Mouse (Mus musculus): ENCODE measurements around the gene Fam129a.
A peak's percentile ranks its signal among the peaks of the same experiment; 100 is the strongest.
"Not testable (repeated sequence)": the region's sequence is repeated elsewhere in the genome, so short reads cannot be mapped to it uniquely, and the experiment has no call there.

Gene Fam129a

DNA sequence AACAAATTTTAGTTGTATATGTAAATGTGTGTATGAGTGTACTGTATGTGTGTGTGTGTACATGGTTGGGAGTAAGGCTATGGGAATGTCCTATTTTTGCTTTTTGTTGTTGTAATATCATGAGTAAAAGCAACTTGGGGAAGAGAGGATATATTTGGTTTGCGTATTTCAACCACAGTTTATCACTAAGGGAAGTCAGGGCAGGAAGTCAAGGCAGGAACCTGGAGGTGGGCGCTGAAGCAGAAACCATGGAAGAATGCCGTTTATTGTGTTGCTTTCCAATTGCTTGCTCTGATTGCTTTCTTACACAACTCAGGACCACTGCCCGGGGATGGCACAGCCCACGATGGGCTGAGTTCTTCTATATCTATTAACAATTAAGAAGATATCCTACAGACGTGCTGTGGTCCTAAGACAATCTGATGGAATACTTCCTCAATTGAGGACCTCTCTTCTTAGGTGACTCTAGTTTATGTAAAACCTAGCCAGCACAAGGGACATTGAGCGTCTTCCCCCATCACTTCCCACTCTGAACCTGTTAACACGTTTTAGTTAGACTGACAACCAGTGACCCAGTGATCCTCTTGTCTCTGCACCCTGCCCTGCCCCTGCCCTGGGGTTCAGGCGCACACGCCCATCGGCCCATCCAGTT, 13.7 kb downstream of the Fam129a start:
- no peak for DNase-seq

DNA sequence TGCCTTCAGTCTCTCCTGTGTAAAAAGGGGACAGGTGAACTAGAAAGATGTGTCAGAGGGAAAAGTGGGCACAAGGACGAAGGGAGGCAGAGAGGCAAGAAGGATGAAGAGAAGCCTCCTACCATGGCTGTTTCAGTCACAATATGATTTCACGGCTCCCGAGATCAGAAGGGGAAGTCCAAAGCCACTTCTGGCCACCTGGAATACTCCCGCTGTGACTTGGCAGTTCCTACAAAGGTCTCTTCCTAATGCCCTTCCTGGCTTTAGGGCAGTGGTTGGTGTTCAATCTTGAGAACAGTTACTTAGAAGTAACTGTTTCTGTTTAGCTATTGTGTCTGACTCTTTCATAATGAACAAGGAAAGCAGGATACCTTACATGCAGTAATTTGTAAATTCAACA, 14.7 kb downstream of the Fam129a start:
- DNase-seq, result no peak

DNA sequence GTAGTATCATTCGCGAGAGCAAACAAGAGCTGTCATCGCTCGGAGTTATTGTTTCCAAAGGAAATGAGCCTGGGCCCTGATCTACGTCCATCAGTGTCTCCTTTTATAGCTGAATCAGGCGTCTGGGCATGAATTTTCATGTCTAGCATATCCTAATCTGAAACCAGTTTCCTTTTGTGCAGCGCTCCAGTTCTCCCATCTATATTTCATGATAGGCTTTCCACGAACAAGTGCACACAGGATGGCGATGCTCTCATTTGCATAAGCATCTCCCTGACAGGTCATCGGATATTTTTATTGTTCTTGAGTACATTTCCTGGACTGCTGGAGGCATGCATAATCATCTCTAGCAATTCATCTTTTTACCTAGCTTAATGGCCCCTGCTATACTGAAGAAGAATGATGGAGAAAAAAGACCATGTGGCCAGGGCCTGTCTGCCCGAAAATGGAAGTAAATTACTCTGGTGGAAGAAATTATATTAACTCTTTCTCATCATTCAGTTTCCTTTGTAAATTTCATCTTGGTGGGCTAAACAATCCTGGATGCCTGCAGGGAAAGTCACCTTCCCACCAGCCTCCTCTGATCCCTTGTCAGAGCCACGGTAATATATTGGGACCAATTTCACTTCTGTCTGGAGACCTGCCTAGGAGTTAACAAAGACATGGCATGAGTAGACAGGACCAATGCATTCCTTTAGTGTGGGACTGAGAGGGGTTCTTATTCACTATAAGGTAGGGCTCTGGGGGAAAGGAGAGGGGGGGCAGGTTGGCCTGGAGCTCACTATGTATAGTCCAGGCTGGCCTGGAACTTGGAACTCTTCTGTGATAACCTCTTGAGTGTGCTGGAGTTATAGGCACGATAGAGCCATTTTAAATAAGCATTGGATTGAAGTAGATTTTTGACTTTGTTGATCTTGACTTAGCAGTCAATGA, 21.4 kb downstream of the Fam129a start:
- DNase-seq, result no peak

DNA sequence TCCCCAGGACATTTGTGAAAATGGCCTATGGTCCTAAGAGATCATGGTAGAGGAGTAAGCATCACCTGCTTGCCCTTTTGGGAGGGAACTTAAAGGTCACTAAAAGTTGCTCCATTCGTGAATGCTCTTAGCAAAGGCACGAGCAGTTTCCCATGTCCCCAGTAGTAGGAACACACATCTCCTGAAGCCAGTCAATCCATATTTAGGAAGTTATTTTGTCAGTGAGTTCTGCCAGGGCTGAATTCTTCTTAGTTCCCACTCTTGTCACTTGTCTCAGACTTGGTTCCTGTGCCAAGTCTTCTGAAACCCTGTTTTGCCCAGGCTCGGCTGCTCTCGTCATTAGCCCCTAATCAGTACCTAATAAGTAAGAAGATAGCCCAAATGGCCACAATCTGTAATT, 23.9 kb downstream of the Fam129a start:
- DNase-seq, result no peak

DNA sequence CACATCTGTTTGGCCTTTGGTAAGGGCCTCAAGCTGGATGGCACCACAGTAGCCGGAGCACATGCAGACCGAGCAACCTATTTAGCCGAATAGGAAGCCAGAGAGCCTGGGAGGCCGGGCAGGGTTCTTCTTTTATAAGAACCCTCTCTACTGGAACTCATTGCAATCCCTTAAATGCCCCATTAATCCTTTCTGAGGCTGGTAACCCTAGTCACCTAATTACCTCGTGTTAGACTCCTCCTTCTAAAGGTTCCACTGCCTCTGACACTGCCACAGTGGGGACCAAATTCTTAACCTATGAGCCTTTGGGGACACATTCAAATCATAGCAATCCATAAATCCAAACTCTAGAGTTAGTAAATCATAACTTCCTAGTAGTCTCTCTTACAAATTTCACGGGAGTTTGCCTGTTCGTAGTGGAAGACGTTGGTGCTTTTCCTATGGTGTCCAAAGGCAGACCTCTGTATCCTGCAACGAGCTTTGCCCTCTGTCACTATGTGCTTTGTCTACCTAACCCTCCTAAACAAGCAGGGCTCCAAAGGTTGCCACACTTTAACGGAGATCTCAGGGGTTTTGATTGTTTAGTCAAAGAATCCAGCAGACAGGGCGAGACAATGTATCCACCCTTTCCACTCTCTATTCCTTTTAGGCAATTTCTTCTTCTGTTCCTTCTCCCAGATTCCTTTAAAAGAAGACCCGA, 24.8 kb downstream of the Fam129a start:
- DNase-seq, result no peak

DNA sequence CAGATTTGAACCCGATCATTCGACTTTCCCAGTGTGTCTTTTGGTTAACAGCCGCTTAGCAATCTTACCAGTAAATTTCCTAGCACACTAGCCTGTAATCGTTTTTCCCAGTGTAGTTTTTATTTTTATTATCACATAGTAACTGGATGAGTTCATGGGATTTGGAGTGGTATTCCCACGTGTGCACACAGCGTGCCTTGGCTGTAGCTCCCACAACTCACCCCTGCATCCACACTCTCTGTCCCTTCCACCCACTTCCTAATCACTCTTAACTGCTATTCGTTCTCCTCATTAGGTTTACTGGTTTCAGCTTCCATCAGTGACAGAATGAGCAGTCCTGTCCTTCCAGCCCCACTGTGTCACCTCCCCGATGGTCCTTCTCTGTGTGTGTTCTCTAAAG, 25.6 kb downstream of the Fam129a start:
- no peak for DNase-seq

DNA sequence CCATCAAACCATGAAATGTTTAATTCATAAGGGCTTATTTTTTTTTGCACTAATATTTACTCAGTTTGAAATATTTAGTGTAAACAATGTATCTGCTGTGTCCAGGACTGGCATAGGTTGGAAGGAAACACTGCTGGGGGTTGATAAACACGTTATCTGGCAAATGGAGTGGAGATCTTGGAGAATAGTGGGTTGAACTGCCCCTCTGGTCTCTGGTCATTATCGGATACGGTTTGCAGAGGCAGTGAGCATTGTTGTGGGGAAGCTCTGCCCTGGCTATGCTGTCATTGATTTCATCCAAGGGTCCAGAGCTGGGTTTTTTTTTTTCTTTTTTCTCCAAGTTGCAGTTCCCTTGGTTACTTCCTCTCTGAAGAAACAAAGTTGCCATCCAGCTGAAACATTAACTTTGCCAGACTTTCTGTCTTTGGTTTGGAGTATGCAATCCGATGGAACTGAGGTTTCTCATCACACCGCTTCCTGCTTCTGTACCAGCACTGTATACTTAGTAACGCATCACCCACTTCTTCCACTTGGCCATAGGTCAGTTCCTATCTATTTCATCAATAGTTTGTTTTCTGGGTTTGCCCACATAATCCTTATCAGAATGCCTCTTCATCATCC, 26.8 kb downstream of the Fam129a start:
- no peak for DNase-seq

DNA sequence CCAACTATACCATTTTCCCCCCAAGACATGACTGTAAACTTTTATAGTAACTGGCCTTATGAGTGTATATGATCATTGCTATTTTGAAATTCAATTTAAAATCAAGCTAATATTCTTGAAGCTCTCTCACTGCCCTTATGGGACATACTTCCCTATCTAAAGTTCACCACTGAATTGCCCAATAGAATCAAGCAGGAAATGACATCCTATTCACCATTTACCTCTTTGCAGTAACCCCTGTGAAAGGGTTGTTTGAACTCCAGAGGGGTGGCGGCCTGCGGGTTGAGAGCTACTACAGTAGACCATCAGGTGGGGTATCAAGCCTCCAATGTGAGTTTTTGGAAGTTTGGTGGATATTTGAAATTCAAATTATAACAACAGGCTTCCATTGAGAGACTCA, 27.9 kb downstream of the Fam129a start:
- DNase-seq, result no peak

DNA sequence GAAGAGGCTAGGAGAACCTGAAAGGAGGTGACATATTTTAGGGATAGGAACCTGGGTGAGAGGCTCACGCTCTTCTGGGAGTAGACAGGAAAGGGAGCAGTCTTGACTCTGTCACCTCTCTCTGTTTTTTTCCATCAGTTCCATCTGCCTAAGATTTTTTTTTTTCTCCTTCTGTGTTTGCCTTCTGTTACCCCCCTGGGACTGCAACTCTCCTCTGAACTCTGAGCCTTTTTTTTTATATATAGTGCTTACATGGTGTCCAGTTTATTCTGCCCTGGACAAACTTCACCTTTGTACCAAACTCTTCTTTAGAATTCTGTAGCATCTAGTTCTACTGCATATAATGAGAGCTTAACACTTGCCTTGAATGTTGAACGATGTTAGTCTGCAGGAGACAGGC, 33.3 kb downstream of the Fam129a start:
- no peak for DNase-seq

DNA sequence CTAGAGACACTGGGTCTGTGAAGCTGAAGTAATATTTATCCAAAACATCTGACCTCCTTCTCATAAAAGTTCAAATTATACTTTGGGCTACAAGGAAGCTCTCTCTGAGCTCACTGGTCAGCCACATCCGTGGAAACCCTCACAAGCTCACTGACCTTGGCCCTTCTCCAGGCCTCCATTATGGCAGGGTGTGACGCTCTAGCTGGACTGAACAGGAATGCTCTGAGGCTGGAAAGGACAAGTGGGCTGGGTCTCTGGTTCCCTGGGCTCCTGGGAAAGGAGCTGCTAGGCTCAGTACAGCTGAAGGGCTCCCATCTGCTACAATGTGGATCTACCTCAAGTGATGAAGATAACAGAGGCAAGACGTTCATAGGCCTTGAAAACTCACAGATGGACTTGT, 37.0 kb downstream of the Fam129a start:
- DNase-seq, result not testable (repeated sequence)

DNA sequence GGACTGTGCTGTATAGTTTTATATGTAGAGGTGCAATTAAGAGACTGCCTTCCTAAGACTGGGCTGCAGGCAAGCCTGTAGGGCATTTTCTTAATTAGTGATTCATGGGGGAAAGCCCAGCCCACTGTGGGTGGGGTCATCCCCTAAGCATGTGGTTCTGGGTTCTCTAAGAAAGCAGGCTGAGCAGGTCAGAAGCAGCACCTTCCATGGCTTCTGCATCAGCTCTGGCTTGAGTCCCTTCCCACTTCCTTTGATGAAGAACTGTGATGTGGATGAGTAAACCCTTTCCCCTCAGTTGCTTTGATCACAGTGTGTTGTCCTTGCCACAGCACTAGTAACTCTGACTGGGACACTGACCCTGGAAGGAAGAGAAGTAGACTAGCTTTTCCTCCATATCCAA, 39.6 kb downstream of the Fam129a start:
- no peak for DNase-seq

DNA sequence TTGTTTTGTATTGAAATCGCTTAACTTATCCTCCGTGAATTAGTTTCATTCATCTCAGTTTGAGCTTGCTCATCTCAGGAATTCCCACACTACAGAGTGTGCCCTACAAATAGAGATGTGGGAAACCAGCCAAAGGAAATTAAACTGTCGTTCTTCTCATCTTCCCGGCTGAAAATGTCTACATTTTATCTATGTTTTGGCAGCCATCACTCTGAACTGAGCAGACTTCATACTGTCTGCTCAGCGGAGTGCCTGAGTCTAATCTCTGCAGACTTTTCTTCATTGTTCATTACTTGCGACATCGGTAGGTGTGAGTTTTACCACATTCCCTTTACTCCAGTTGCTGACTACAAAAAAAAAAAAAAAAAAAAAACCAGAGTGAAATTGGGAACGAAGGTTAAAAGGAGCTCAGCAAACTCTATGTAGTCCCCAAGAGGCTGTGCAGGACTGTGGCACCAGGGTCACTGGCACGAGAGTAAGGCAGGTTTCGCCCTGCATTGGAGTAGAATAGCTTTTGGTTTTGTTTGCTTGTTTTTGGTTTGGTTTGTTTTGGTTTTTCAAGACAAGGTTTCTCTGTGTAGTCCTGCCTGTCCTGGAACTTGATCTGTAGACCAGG, 43.4 kb downstream of the Fam129a start:
- DNase-seq, result no peak

DNA sequence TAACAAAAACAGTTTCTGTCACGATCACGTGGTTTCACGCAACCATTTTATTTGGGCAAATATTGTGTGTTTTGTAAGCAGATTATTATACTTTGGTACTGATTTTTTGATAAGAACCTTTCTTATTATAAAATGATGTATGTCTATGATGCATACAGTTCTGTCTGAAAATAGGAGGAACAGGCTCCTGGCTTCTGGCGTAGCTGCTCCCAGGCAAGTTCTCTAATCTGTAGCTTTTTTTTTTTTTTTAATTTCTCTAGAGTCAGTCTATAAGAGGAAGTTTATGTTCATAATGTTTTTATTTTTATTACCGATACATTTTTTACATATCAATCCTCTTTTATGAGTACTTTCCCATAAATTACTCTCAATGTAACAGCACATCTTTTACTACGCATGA, 44.6 kb downstream of the Fam129a start:
- DNase-seq, result no peak

DNA sequence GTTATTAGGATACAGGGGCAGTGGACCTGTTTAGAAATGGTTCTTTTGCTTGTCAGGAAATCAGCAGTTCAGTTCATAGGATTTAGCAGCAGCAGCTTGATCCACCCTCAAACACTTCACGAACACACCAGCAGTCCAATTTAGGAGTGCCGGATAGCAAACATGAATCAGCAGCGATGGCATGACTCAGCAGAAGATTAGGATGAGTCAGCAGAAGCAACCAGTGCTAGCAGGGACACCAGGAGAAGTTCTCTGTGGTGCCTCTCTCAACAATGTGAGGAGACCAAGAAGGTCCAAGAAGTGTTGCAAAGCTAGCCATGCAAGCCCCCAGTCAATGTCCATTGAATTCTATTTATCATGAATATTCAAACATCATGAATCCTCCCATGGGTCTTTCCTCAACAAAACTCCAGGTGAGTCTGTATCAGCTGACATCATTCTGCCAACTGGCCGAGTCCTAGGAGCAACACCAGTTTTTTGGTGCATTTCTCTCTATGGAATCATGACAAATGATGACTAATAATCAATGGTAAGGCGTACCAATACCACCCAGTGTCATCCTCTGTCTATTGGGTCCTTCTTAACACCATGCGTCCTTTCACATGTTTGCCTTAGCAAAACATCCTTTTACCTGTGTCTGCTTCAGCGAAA, 45.7 kb downstream of the Fam129a start:
- DNase-seq, result no peak

DNA sequence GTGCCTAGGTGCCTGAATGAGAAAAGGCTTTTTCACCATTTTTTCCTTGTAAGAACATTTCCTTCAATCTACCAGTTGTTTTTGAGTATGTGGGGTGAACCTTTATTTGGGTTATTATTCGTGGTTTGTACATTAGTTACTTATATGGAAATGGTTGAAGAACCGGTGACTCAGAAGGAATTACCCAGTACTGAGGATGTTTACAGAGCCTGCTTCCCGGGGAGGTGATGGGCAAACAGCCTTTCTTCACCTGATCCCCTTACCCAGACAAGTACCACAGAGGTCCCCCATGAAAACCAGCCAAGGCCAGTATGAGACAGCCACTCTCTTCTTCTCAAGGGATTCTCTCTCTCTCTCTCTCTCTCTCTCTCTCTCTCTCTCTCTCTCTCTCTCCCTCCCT, 47.3 kb downstream of the Fam129a start:
- no peak for DNase-seq

DNA sequence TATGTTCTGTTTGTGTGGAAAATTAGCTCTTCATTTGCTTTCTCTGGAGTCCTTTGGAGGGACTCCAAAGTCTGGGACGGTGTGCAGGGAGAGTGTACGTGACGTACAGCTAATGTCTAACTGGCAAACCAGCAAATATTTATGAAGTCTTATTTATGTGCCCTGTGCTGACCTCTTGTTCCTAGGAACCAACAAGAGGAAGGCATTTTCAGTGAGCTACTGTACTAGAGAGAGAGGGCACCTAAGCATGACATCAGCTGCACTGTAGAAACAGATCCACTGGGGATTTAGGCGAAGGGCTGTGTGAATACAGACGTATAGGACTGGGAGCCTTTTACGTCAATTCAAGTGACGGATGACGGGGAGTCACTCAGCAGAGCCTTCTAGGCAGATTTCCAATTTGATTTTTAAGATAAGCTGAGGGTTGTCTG, 48.3 kb downstream of the Fam129a start:
- DNase-seq, result no peak

DNA sequence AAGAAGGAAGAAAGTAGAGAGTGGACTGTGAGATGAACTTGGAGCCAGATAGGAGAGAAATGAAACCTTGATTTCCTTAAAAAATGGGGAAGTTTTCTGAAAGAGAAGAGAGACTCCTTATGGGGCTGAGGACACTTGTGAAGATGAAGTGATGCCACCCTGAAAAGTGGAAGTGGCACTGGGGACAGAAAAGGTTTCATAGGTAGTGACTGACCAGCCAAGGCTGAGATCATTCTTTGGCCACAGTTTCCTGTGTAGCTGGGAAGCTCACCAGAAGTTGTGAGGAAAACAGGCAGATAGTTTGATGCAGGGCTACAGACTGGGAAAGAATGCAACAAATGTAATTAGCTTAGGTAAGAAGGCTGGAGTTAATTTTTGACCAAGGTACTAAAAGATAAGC, 49.7 kb downstream of the Fam129a start:
- peak; percentile 52 for DNase-seq

DNA sequence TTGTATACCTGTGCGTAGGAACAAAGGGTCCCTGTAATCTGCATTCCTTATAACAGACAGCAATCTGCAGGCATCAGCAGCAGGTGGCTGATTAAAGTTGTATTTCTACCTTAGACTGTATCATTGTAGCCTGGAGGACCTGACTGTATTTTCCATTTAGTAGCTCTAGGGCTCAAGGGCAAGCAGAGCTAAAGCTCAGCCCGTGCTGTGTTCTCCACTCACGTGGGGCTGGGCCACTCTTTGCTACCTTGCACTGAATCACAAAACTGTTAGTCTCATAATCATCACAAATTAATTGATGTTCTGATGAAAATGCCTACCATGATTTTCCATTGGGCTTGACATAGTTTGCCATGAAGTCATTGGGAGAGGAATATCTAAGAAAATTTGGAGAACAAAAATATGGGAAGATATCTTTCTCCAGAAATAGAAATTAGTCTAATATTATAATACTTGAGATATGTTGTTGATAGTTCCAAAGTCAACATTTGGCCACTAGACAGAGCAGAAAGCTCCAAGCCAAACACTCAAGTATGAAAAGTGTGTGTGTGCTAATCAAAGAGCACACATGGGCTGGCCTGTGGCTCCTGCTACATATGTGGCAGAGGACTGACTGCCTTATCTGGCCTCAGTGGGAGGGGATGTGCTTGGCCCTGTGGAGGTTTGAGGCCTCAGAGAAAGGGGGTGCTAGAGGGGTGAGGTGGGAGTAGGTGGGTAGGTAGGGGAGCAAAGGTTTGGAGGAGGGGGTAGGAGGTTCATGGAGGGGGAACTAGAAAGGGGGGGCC, 53.6 kb downstream of the Fam129a start:
- no peak for DNase-seq

DNA sequence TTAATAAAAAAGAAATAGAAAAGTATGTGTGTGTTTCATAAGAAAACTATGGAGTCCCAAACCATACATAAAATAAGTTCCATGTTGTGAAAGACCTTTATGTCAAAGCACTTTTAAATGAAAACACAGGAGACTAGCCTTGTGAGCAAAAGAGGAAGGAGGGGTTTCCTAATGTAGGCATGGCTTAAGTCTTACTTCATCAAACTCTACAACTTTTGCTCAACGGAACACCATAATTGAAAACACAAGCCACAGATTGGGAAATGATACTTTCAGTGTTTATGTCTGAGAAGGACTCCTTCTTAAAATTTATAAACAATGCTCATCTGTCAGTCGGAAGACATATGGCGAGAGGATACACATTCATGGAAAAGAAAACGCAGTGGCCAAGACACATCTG, 54.3 kb downstream of the Fam129a start:
- DNase-seq, result no peak

DNA sequence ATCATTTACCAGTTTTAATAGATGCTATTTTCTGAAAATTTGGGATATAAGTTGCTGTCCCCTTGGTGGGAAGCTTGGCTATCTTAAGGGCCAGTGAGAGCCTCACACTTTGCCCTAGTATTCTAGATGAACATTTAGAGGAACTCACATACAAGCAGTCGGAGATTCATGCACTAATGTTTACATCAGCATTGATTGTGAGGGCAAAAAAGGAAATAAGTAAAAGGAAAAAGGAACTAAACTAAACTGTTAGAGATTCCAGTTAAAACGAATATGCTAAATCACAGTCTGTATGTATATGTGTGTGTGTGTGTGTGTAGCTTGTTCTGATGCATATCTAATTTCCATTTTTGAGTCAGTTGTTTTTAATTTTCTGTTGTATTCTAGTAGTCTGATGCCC, 54.7 kb downstream of the Fam129a start:
- no peak for DNase-seq

DNA sequence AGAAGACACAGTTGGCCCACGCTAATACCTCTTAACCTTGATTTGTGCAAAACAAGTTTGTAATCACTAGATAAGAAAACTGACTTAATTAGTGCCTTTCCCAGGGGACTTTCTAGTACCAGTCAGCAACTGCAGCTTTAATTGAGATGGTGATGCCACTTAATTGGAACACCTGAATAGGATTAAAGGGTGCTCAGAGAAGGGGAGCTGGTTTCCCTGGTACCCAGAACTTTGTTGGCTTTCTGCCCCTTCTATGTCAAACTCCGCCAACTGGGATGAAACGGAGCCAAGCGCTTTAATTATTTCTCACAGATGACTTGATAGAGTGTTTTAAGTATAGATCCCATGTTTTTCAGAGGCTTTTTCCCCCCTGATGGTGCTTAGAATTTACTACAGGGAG, 55.6 kb downstream of the Fam129a start:
- DNase-seq, result peak; percentile 5

DNA sequence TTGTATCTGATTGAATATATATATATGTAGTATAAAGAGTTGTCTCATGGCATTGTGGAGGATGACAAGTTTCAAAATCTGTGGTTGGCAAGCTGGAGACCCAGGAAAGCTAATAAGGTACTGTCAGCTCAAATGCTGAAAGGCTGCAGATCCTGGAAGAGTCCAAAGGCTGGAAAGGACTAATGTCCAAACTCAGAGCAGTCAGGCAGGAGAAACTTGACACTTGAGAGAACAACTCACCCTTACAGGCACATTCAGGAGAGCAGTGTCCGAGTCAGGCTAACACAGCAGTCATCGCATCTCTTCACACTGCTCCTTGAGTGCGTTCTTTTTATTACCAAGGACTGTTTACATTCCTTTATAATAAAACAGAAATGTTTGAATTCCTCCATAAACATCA, 56.2 kb downstream of the Fam129a start:
- DNase-seq, result no peak
